Mouse (Mus musculus): ENCODE measurements around the gene Srpx. TPM values are rescaled to one million over a fixed set of nuclear protein-coding genes. Genes with fewer than 3 reads are reported as not detected.

Gene Srpx
- polyA plus RNA-seq, 1 experiment from 2014 or later: 21.2 TPM

DNA sequence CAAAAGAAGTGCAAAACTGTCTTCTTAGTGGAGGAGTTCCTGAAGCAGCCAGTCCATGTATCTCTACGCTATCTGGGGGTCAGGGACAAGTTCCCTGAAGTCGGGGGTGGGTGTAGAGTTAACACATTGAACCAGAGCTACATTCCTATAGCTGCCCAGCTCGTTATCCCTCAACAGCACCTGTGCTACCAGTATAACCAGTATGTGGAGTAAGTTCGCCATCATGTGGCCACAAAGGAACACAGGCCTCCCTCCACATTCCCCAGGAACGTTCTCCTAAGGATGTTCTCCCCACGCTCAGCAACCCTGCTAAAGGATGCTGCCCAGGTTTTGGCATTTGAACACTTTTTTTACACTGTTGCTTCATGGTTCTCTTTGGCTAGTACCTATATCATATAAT lies 46.8 kb downstream of the Srpx start:
- 24% methylated on average over 6 of the region's 6 CpGs for WGBS
- Histone ChIP-seq H3K27me3 (no peaks in the 10 kb centered on the region), H3K36me3 (no peaks in the 10 kb centered on the region), H3K4me3 (no peak overlapping the region), H3K27ac (no peak overlapping the region), H3K9ac (no peak overlapping the region), H3K9me3 (no peaks in the 10 kb centered on the region), H3K4me2 (replicated peaks) (no peak overlapping the region), H3K4me1 (no peaks in the 10 kb centered on the region)
- no peak for ATAC-seq (ENCODE audit: insufficient number of reproducible peaks, insufficient read depth, low FRiP score, low TSS enrichment)

DNA sequence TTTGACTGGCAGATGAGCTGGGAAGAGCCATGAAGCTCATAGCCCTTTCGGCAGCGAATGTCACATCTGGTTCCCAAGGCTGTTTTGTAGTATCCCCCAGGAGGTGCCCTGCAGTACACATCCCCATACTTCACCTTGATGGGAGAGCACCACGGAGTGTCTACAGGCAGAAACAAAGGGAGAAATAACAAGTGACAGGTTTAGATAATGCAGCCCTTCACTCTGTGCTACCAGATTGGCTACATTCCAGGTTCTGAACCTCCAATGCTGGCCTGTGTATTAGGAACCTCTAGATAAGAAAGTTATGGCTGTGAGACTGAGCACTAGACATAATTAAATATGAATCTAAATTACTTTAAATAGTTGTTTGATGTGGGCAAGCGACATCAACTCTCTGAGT lies 48.1 kb downstream of the Srpx start:
- H3K4me3 ChIP-seq: no peak overlapping the region
- no peak overlapping the region for H3K9ac ChIP-seq
- ATAC-seq (ENCODE audit: insufficient number of reproducible peaks, insufficient read depth, low FRiP score, low TSS enrichment): no peak

DNA sequence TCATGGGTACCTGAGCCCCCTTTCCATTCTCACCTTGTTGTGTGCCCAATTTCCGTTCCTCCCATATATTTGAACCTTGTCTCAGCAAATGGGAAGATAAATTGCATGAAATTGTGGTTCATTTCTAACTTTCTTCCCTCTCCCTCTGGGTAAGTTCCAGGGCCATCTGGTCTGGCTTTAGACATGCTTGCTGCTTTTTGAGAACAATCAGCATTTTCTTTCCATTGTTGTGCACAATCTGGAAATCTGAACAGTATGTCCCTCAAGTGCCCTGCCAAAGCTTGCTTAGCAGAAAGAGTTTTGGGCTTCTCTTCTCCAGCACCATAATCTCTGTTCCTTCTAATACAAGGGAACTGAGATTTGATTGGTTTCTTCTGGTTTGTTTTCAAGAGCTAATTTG lies 53.7 kb downstream of the Srpx start:
- Histone ChIP-seq H3K36me3 (no peaks in the 10 kb centered on the region), H3K27ac (no peak overlapping the region), H3K4me2 (replicated peaks) (no peak overlapping the region), H3K4me3 (no peak overlapping the region), H3K9me3 (no peaks in the 10 kb centered on the region), H3K9ac (no peak overlapping the region), H3K4me1 (no peaks in the 10 kb centered on the region), H3K27me3 (no peaks in the 10 kb centered on the region)
- ATAC-seq (ENCODE audit: insufficient number of reproducible peaks, insufficient read depth, low FRiP score, low TSS enrichment): no peak
- WGBS: 84% methylated on average over 1 of the region's 1 CpGs

More for the DNA sequence above, 48.1 kb downstream of the Srpx start:
- Histone ChIP-seq H3K9me3 (no peaks in the 10 kb centered on the region), H3K4me1 (no peaks in the 10 kb centered on the region), H3K4me2 (replicated peaks) (no peak overlapping the region), H3K27me3 (no peaks in the 10 kb centered on the region), H3K36me3 (no peaks in the 10 kb centered on the region), H3K27ac (no peak overlapping the region)
- WGBS: 72% methylated on average over 4 of the region's 4 CpGs

DNA sequence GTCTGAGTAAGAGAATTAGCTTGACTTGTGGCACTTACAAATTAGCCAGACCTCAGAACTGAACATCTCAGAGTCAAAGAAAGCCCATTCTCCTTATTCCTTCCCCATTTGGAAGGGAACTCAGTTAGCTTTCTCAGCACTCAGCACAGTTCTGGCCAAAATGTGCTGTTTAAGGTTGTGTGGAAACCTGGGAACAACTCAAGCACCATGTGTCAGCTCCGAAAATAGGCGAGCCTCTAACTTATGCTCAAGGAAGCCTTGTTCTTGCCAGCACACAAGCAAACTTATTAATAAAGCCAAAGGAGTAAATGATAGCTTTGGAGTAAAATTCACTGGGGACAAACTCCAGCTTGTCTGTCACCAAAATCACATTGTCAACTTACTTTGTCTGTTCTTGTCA lies 54.1 kb downstream of the Srpx start:
- no peaks in the 10 kb centered on the region for H3K9me3 ChIP-seq
- 85% methylated on average over 2 of the region's 2 CpGs for WGBS
- H3K4me3 ChIP-seq: no peak overlapping the region
- H3K4me1 ChIP-seq: no peaks in the 10 kb centered on the region
- H3K27me3 ChIP-seq: no peaks in the 10 kb centered on the region
- no peak overlapping the region for H3K27ac ChIP-seq
- ATAC-seq (ENCODE audit: insufficient number of reproducible peaks, insufficient read depth, low FRiP score, low TSS enrichment): no peak
- H3K36me3 ChIP-seq: no peaks in the 10 kb centered on the region
- H3K4me2 ChIP-seq (replicated peaks): no peak overlapping the region
- no peak overlapping the region for H3K9ac ChIP-seq

DNA sequence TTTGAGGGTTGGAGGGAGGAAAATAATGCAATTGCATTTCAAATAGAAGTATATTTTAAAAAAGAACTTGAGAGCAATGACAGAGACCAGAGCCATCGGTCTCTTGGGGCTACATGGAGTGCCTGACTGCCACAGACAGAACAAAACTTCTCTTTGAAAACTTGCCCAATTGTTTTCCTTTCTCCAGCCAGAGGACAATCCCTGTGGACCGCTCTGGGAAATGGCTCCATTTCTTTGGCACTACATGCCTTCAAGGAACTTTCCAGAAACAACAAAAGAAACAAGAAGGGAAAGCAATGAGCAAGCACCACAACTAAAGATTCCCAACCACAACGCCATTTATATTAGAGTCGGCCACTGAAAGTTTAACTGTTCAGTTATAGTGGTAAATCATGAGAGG lies 55.3 kb downstream of the Srpx start:
- Histone ChIP-seq H3K4me2 (replicated peaks) (no peak overlapping the region), H3K4me3 (no peak overlapping the region), H3K4me1 (no peaks in the 10 kb centered on the region), H3K27ac (no peak overlapping the region), H3K27me3 (no peaks in the 10 kb centered on the region), H3K9ac (no peak overlapping the region), H3K9me3 (no peaks in the 10 kb centered on the region), H3K36me3 (no peaks in the 10 kb centered on the region)
- ATAC-seq (ENCODE audit: insufficient number of reproducible peaks, insufficient read depth, low FRiP score, low TSS enrichment): no peak
- WGBS: 68% methylated on average over 4 of the region's 4 CpGs

DNA sequence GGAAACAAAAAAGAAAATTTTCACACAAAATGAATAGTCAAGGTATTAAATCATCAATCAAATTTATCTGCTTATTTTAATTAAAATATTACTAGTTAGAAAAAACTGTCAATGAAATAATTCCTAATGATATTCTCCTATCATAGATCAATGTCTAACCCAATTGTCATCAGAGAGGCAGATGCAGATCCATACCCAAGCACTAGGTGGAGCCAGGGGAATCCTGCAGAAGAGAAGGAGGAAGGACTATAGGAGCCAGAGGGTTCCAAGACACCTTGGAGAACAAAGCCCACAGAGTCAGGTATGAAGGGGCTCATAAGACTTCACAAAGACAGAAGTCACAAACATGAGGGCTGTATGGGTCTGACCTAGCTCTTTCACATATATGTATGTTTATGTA lies 82.8 kb downstream of the Srpx start:
- no peak overlapping the region for H3K9ac ChIP-seq
- no peaks in the 10 kb centered on the region for H3K4me1 ChIP-seq

DNA sequence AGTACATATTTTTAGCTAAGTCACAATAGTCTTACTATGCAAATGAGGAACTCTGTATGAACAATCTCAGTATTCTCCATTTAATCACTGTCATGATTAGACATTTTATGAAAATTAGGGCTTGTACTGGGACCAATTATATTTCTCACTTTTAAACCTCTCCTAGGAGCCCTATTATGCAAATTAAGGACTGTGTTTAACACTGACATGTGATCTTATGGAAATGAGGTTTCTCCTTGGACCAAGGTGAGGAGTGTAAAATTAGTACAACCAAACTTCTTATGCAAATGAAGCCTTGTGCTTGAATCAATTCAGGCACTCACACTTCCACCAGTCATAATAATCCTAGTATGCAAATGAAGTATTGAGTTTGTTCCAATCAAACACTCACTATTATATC lies 107.3 kb downstream of the Srpx start:
- ATAC-seq (ENCODE audit: insufficient number of reproducible peaks, insufficient read depth, low FRiP score, low TSS enrichment): no peak
- H3K4me2 ChIP-seq (replicated peaks): no peak overlapping the region
- H3K27me3 ChIP-seq: no peaks in the 10 kb centered on the region

More for the DNA sequence above, 82.8 kb downstream of the Srpx start:
- Histone ChIP-seq H3K4me2 (replicated peaks) (no peak overlapping the region), H3K4me3 (no peak overlapping the region), H3K27me3 (no peaks in the 10 kb centered on the region), H3K27ac (no peak overlapping the region), H3K9me3 (no peaks in the 10 kb centered on the region), H3K36me3 (no peaks in the 10 kb centered on the region)
- ATAC-seq (ENCODE audit: insufficient number of reproducible peaks, insufficient read depth, low FRiP score, low TSS enrichment): no peak

DNA sequence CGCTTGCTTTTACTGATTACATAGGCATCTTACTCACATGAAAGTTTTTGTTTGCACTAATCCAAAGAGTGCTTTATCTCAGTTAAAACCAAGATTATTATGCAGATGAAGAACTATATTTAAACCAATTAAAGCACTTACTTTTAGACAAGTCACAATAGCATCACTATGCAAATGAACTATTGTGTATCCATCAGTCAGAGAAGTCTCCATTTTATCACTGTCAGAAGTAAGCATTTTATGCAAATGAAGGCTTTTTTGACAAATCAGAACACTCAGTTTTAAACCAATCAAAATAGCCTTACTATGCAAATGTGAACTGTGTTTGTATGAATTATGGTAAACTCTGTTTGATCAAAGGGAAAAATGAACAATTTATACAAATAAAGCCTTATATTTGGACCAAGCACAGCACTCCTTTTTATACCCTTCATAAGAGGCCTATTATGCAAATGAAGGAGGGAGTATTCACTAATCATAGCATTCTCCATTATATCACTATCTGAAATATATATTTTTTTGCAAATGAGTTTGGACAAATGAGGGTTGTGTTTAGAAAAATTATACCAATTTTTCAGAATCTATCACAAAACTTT lies 109.7 kb downstream of the Srpx start:
- H3K27me3 ChIP-seq: no peaks in the 10 kb centered on the region
- no peak overlapping the region for H3K9ac ChIP-seq
- H3K4me3 ChIP-seq: no peak overlapping the region
- H3K36me3 ChIP-seq: no peaks in the 10 kb centered on the region
- H3K4me2 ChIP-seq (replicated peaks): no peak overlapping the region
- H3K27ac ChIP-seq: no peak overlapping the region
- H3K9me3 ChIP-seq: no peaks in the 10 kb centered on the region
- 98% methylated on average over 1 of the region's 1 CpGs for WGBS
- ATAC-seq (ENCODE audit: insufficient number of reproducible peaks, insufficient read depth, low FRiP score, low TSS enrichment): no peak
- H3K4me1 ChIP-seq: no peaks in the 10 kb centered on the region

More for the DNA sequence above, 107.3 kb downstream of the Srpx start:
- no peaks in the 10 kb centered on the region for H3K36me3 ChIP-seq
- H3K9me3 ChIP-seq: no peaks in the 10 kb centered on the region
- H3K27ac ChIP-seq: no peak overlapping the region
- H3K4me1 ChIP-seq: no peaks in the 10 kb centered on the region
- H3K4me3 ChIP-seq: no peak overlapping the region
- no peak overlapping the region for H3K9ac ChIP-seq

DNA sequence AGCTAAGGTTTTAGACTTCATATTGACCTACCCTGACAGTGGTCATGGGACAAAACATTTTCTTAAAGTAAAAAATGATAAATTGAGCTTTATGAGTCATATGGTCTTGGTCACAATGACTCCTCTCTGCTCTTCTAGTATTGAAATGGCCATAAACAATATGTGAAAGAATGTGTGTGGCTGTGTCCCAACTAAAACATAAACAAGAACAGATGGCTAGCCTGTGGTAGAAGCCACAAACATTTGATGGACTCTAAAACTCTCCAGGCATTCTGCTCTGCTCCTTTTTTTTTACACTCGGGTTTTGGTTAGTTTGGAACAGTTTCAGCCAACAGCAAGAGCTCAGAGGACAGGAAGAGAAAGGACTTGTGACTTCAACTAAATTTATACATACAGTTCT lies 111.6 kb downstream of the Srpx start:
- no peaks in the 10 kb centered on the region for H3K27me3 ChIP-seq
- WGBS: 63% methylated on average over 1 of the region's 1 CpGs

DNA sequence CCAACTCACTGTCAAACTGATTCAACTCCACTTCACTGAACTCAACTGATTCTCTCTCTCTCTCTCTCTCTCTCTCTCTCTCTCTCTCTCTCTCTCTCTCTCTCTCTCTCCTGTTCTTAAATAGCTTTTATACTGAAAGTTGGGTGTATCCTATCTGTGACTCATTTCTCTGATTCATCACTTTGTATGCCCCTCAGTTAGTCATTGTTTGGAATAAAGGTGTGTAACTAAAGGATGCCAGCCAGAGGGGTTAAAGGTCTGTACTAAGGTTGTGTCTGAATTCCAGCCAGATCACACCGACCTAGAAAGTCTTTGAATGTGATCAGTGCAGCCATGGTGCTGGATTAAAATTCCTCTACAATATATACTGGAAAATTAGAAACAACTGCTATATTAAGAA lies 116.8 kb downstream of the Srpx start:
- WGBS: 63% methylated on average over 1 of the region's 1 CpGs
- no peak overlapping the region for H3K9ac ChIP-seq

More for the DNA sequence above, 111.6 kb downstream of the Srpx start:
- no peaks in the 10 kb centered on the region for H3K36me3 ChIP-seq
- ATAC-seq (ENCODE audit: insufficient number of reproducible peaks, insufficient read depth, low FRiP score, low TSS enrichment): no peak
- H3K4me1 ChIP-seq: no peaks in the 10 kb centered on the region
- no peaks in the 10 kb centered on the region for H3K9me3 ChIP-seq
- H3K9ac ChIP-seq: no peak overlapping the region
- no peak overlapping the region for H3K4me3 ChIP-seq
- H3K4me2 ChIP-seq (replicated peaks): no peak overlapping the region
- no peak overlapping the region for H3K27ac ChIP-seq

More for the DNA sequence above, 116.8 kb downstream of the Srpx start:
- no peak overlapping the region for H3K4me3 ChIP-seq
- H3K4me1 ChIP-seq: no peaks in the 10 kb centered on the region
- no peak overlapping the region for H3K4me2 ChIP-seq (replicated peaks)
- ATAC-seq (ENCODE audit: insufficient number of reproducible peaks, insufficient read depth, low FRiP score, low TSS enrichment): no peak
- H3K9me3 ChIP-seq: no peaks in the 10 kb centered on the region
- no peak overlapping the region for H3K27ac ChIP-seq
- no peaks in the 10 kb centered on the region for H3K36me3 ChIP-seq
- no peaks in the 10 kb centered on the region for H3K27me3 ChIP-seq

Other genes starting within 250 kb of the Srpx start
- 0.50 and 0.88 TPM in 2 replicates for gene Sytl5, start 232.1 kb downstream of the Srpx start, polyA plus RNA-seq (2016; fragmentation: Nextera tagmentation; extraction: Ambion mirVana)
- 27.9 and 28.9 TPM in 2 replicates for gene Rpgr, start 99.2 kb upstream of the Srpx start, polyA plus RNA-seq (2016; fragmentation: Nextera tagmentation; extraction: Ambion mirVana)
- gene Otc, start 134.6 kb upstream of the Srpx start, polyA plus RNA-seq (2016; fragmentation: Nextera tagmentation; extraction: Ambion mirVana): not detected in 2 replicates